Mouse (Mus musculus): ENCODE results near the gene Sorcs2.

GRCm38 (mm10) chr5:36006586-36006985, 391.4 kb downstream of the Sorcs2 start:
- TF ChIP-seq POLR2A (IDR thresholded peaks at IDR 0.05; ENCODE audit: insufficient read depth, low read depth, low read length) (no peak), CTCF (IDR thresholded peaks at IDR 0.05; ENCODE audit: insufficient read depth, low read depth, low read length) (no peak)

Measured in olfactory bulb, adult 2 months (tissue).